Mouse (Mus musculus) testis, adult 2 months (tissue): Measurements from ENCODE around the gene Heatr5a. TPM values are rescaled to one million over a fixed set of nuclear protein-coding genes. Genes with fewer than 3 reads are reported as not detected.

Source experiments
- H3K27ac ChIP-seq: fragments of 200-500 bp; 2 replicates; pipeline ENCODE4 v1.5.1; 2012; ENCODE audit warnings: low read depth, low read length; ENCODE audit not compliant: control insufficient read depth, insufficient read depth
- H3K27me3 ChIP-seq: fragments of 200-500 bp; 2 replicates; pipeline ENCODE4 v1.6.1; 2012; ENCODE audit warnings: mild to moderate bottlenecking, low read length, moderate library complexity; ENCODE audit not compliant: control insufficient read depth, insufficient read depth
- H3K36me3 ChIP-seq: fragments of 200-500 bp; 2 replicates; pipeline ENCODE4 v1.6.1; 2012; ENCODE audit warnings: mild to moderate bottlenecking, low read length; ENCODE audit not compliant: control insufficient read depth, insufficient read depth
- H3K4me1 ChIP-seq: fragments of 200-500 bp; 2 replicates; pipeline ENCODE4 v1.6.1; 2012; ENCODE audit warnings: low read length; ENCODE audit not compliant: control insufficient read depth, insufficient read depth
- H3K4me3 ChIP-seq: fragments of 200-500 bp; 2 replicates; pipeline ENCODE4 v1.5.1; 2012; ENCODE audit warnings: low read depth, mild to moderate bottlenecking, low read length, moderate library complexity, mixed read lengths; ENCODE audit not compliant: control insufficient read depth
- CTCF ChIP-seq: fragments of 200-500 bp; IDR thresholded peaks from 2 replicates; pipeline ENCODE4 v1.5.1; 2012; ENCODE audit warnings: low read depth, mild to moderate bottlenecking, inconsistent platforms, low read length, moderate library complexity; ENCODE audit not compliant: control insufficient read depth, insufficient read depth, insufficient replicate concordance
- POLR2A ChIP-seq: fragments of 200-500 bp; IDR thresholded peaks from 2 replicates; pipeline ENCODE4 v1.6.1; 2012; ENCODE audit warnings: low read depth, mild to moderate bottlenecking, inconsistent platforms, low read length, moderate library complexity; ENCODE audit not compliant: control insufficient read depth
- polyA plus RNA-seq: library from polyadenylated mRNA; depleted of rRNA; stranded (reverse); fragments of >200 nt; gene quantifications from 2 replicates; pipeline ENCODE4 v1.2.3, GENCODE M21; 2012

Heatr5a gene
- polyA plus RNA-seq, 1 experiment, result 19.6 TPM

GRCm38 (mm10) chr12:51865790-51866179, 105.3 kb downstream of the Heatr5a start:
- Histone ChIP-seq H3K4me1 (no peaks in the 10 kb centered on the region; the same call in 1 of the 2 replicates), H3K27ac (peak overlapping the region; percentile 10; the same call in 1 of the 2 replicates), H3K4me3 (no peak overlapping the region), H3K36me3 (no peaks in the 10 kb centered on the region), H3K27me3 (no peaks in the 10 kb centered on the region)
- TF ChIP-seq POLR2A, result no peak
- no peak for TF ChIP-seq CTCF

- Histone ChIP-seq H3K4me1 (no peaks in the 10 kb centered on the region; the same call in 1 of the 2 replicates), H3K27me3 (no peaks in the 10 kb centered on the region), H3K4me3 (no peak overlapping the region), H3K36me3 (no peaks in the 10 kb centered on the region), H3K27ac (no peak overlapping the region)
- TF ChIP-seq CTCF (no peak), POLR2A (no peak)
Observed at GRCm38 (mm10) chr12:51865061-51865789, 105.9 kb downstream of the Heatr5a start.

GRCm38 (mm10) chr12:51863116-51864002, 107.8 kb downstream of the Heatr5a start:
- no peaks in the 10 kb centered on the region; the same call in 1 of the 2 replicates for H3K4me1 ChIP-seq
- no peaks in the 10 kb centered on the region for H3K27me3 ChIP-seq
- no peak for TF ChIP-seq CTCF
- no peak for TF ChIP-seq POLR2A
- no peak overlapping the region for H3K27ac ChIP-seq
- H3K36me3 ChIP-seq, result no peaks in the 10 kb centered on the region
- H3K4me3 ChIP-seq, result no peak overlapping the region

- Histone ChIP-seq H3K27ac (peak overlapping the region; percentile 73), H3K4me3 (peak overlapping the region; percentile 75), H3K4me1 (no peaks in the 10 kb centered on the region; the same call in 1 of the 2 replicates), H3K36me3 (no peaks in the 10 kb centered on the region), H3K27me3 (no peaks in the 10 kb centered on the region)
- no peak for TF ChIP-seq CTCF
- TF ChIP-seq POLR2A, result peak; percentile 86; the same call in 1 of the 2 replicates
Observed at GRCm38 (mm10) chr12:51858134-51859028, 112.7 kb downstream of the Heatr5a start.

- TF ChIP-seq CTCF (no peak), POLR2A (no peak)
- Histone ChIP-seq H3K4me3 (peak overlapping the region; percentile 75; the same call in 1 of the 2 replicates), H3K27ac (no peak overlapping the region)
Observed at GRCm38 (mm10) chr12:51856768-51857295, 114.3 kb downstream of the Heatr5a start.

GRCm38 (mm10) chr12:51855872-51856271, 115.2 kb downstream of the Heatr5a start:
- Histone ChIP-seq H3K27me3 (no peaks in the 10 kb centered on the region), H3K27ac (no peak overlapping the region), H3K36me3 (no peaks in the 10 kb centered on the region), H3K4me3 (no peak overlapping the region), H3K4me1 (no peaks in the 10 kb centered on the region; the same call in 1 of the 2 replicates)
- no peak for TF ChIP-seq CTCF
- TF ChIP-seq POLR2A, result no peak

More at GRCm38 (mm10) chr12:51856768-51857295, 114.3 kb downstream of the Heatr5a start:
- no peaks in the 10 kb centered on the region for H3K36me3 ChIP-seq
- no peaks in the 10 kb centered on the region for H3K27me3 ChIP-seq
- no peaks in the 10 kb centered on the region; the same call in 1 of the 2 replicates for H3K4me1 ChIP-seq
